Mouse (Mus musculus): ENCODE results near the gene Wfikkn2.

DNA sequence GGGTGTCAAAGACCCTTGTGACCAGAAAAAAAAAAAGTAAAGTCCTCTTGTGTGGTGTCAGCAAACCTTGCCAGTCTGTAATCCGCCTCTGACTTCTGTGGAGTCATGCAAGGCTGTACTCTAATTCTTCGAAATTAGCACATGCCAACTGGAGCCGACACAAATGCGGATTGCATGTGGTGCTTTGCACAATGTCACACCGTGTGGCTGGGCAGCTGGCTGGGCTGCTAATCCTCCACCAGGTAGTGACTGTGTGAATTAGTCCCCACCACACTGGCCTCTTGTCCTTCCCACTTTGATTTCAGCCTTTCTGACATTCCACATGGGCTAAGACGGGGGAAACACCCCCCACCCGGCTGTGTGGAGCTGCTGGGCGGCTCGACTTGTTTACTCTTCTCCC lies 6.1 kb downstream of the Wfikkn2 start:
- no peak for TF ChIP-seq CTCF (conservative IDR thresholded peaks at IDR 0.05; ENCODE audit: low read length)
- TF ChIP-seq POU5F1 (IDR thresholded peaks at IDR 0.05; ENCODE audit: borderline replicate concordance, low read length): no peak
- no peak for TF ChIP-seq NANOG (IDR thresholded peaks at IDR 0.05; ENCODE audit: borderline replicate concordance, low read length)

Measured in E14TG2a.4 (cell line).